Mouse (Mus musculus) brain, embryonic 14.5 days (tissue): ENCODE data around the gene Gsx2.

ENCODE experiments used
- CTCF ChIP-seq: fragments of 200-500 bp; IDR thresholded peaks from 2 replicates; pipeline ENCODE4 v1.5.1; 2012; ENCODE audit warnings: inconsistent platforms, mild to moderate bottlenecking, moderate library complexity, borderline replicate concordance; ENCODE audit not compliant: insufficient read depth, insufficient read length; ENCODE audit errors: extremely low read depth
- POLR2A ChIP-seq: fragments of 200-500 bp; IDR thresholded peaks from 2 replicates; pipeline ENCODE4 v1.6.1; 2012; ENCODE audit warnings: mild to moderate bottlenecking, inconsistent platforms, borderline replicate concordance; ENCODE audit not compliant: poor library complexity, insufficient read depth, insufficient read length, severe bottlenecking; ENCODE audit errors: extremely low read depth

DNA sequence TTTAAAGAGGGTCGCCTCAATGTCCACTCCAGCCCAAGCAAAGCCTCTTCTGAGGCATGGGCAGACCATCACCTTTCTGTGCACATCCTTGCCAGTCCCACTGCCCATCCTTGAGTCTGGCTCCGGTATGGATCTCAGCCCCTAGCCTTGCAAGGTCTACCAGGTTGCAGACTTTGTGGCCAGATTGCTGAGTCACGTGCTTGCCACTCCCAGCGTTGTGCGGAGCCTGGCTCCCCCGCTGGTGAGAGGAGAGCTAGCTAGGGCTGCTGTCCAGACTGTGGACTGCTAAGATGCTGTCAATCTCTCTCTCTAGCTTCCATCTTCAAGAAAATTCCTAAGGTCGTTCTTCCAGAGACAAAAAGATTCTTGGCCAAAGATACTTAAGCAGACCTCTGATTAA lies 4.2 kb downstream of the Gsx2 start:
- TF ChIP-seq CTCF (peak; percentile 13; the same call in 1 of the 2 replicates), POLR2A (no peak)
